Mouse (Mus musculus) heart, adult 2 months (tissue): Measurements from ENCODE around the gene Itpr1. TPM values are rescaled to one million over a fixed set of nuclear protein-coding genes. Genes with fewer than 3 reads are reported as not detected.

Experiments
- DNase-seq, 2 experiments: peaks; one replicate each; pipeline ENCODE4 v3.0.0; 2021
- H3K27ac ChIP-seq: fragments of 200-600 bp; 2 replicates; pipeline ENCODE4 v1.8.1; 2022
- H3K27me3 ChIP-seq: fragments of 200-500 bp; 2 replicates; pipeline ENCODE4 v1.6.1; 2012; ENCODE audit warnings: mild to moderate bottlenecking, low read length, inconsistent platforms, mixed read lengths; ENCODE audit not compliant: control insufficient read depth, insufficient read depth
- H3K36me3 ChIP-seq: fragments of 200-500 bp; 2 replicates; pipeline ENCODE4 v1.6.1; 2012; ENCODE audit warnings: low read length, inconsistent platforms; ENCODE audit not compliant: control insufficient read depth, insufficient read depth
- H3K4me1 ChIP-seq: fragments of 200-500 bp; 2 replicates; pipeline ENCODE4 v1.6.1; 2011; ENCODE audit warnings: low read length; ENCODE audit not compliant: control insufficient read depth, insufficient read depth
- H3K4me3 ChIP-seq: fragments of 200-600 bp; 2 replicates; pipeline ENCODE4 v1.8.1; 2022
- H3K79me2 ChIP-seq: fragments of 200-500 bp; replicated peaks from 2 replicates; pipeline ENCODE4 v1.6.1; 2012; ENCODE audit warnings: mild to moderate bottlenecking, inconsistent platforms, low read length, moderate library complexity, mixed read lengths; ENCODE audit not compliant: control insufficient read depth, insufficient read depth
- H3K9ac ChIP-seq: fragments of 200-500 bp; 2 replicates; pipeline ENCODE4 v1.6.1; 2012; ENCODE audit warnings: low read depth, mild to moderate bottlenecking, control low read depth, inconsistent platforms, low read length, mixed read lengths
- CTCF ChIP-seq: fragments of 200-600 bp; IDR thresholded peaks from 2 replicates; pipeline ENCODE4 v1.8.1; 2022; ENCODE audit warnings: antibody characterized with exemption, mild to moderate bottlenecking, moderate library complexity
- EP300 ChIP-seq: fragments of 200-500 bp; IDR thresholded peaks from 2 replicates; pipeline ENCODE4 v1.6.1; 2011; ENCODE audit warnings: low read depth, low read length, control low read depth; ENCODE audit not compliant: insufficient read depth
- POLR2A ChIP-seq: fragments of 200-500 bp; IDR thresholded peaks from 2 replicates; pipeline ENCODE4 v1.6.1; 2011; ENCODE audit warnings: mild to moderate bottlenecking, low read depth, low read length, control low read depth; ENCODE audit not compliant: insufficient read depth
- WGBS: fragments of 180-500 bp; shearing (Covaris S2); methylation state at CpG from one replicate; pipeline ENCODE4 v1.1.7; 2018; 5-methylcytosine and 5-hydroxymethylcytosine counted together
- intact Hi-C: fragments of 180-260 bp; cut with DNase I; formaldehyde crosslinking; loops from one replicate; pipeline ENCODE4 v1.15.1; 2025
- polyA plus RNA-seq: library from polyadenylated mRNA; depleted of rRNA; stranded (reverse); fragments of >200 nt; gene quantifications from 2 replicates; pipeline ENCODE4 v1.2.3, GENCODE M21; 2012
- total RNA-seq, 2 experiments: library from RNA; stranded (reverse); gene quantifications; 2 replicates each; pipeline ENCODE4 v1.2.3; 2021

The Itpr1 gene
- total and polyA plus RNA-seq, 3 experiments = 14.0 to 47.6 (median 37.9) TPM

GRCm38 (mm10) chr6:108326751-108327161 lies 113.9 kb downstream of the Itpr1 start:
- DNase-seq = peak; percentile 30 to 41
- WGBS = 57% methylated on average over 10 of the region's 10 CpGs
- peak overlapping the region; percentile 26 for H3K9ac ChIP-seq
- H3K79me2 ChIP-seq = peaks cover 7% of the 10 kb centered on the region
- peak overlapping the region; percentile 15; the same call in 1 of the 2 replicates for H3K4me3 ChIP-seq
- TF ChIP-seq EP300 (no peak), POLR2A (no peak), CTCF (no peak)
- peaks cover 14% of the 10 kb centered on the region for H3K4me1 ChIP-seq
- intact Hi-C loops = loop anchor here (2.0 to 5.0 kb wide), 2 partner anchors 94 to 112 kb away; no protein-coding TSS in a partner anchor
- H3K36me3 ChIP-seq = peaks cover 15% of the 10 kb centered on the region
- peak overlapping the region; percentile 72 for H3K27ac ChIP-seq
- H3K27me3 ChIP-seq = no peaks in the 10 kb centered on the region

- DNase-seq = no peak
- 57% methylated on average over 6 of the region's 6 CpGs for WGBS
- no peak overlapping the region for H3K9ac ChIP-seq
- intact Hi-C loops = loop anchor here (2.0 to 5.0 kb wide), 2 partner anchors 95 to 113 kb away; no protein-coding TSS in a partner anchor
- H3K27me3 ChIP-seq = no peaks in the 10 kb centered on the region
- peaks cover 14% of the 10 kb centered on the region for H3K4me1 ChIP-seq
- peak overlapping the region; percentile 72 for H3K27ac ChIP-seq
- H3K36me3 ChIP-seq = peaks cover 17% of the 10 kb centered on the region
- TF ChIP-seq EP300 (no peak), CTCF (no peak), POLR2A (peak; percentile 34; the same call in 1 of the 2 replicates)
- H3K79me2 ChIP-seq = peaks cover 7% of the 10 kb centered on the region
- H3K4me3 ChIP-seq = no peak overlapping the region
These were observed 114.7 kb downstream of the Itpr1 start for GRCm38 (mm10) chr6:108327561-108327960.

GRCm38 (mm10) chr6:108328296-108328695 lies 115.4 kb downstream of the Itpr1 start:
- H3K79me2 ChIP-seq = peaks cover 4% of the 10 kb centered on the region; the same call in 1 of the 2 replicates
- no peak overlapping the region for H3K9ac ChIP-seq
- WGBS = 76% methylated on average over 7 of the region's 7 CpGs
- peaks cover 17% of the 10 kb centered on the region for H3K36me3 ChIP-seq
- TF ChIP-seq CTCF (no peak), EP300 (no peak), POLR2A (no peak)
- H3K4me1 ChIP-seq = peaks cover 14% of the 10 kb centered on the region
- intact Hi-C loops = loop anchor here (2.0 to 5.0 kb wide), 2 partner anchors 21 to 96 kb away; no protein-coding TSS in a partner anchor
- no peak overlapping the region for H3K4me3 ChIP-seq
- no peaks in the 10 kb centered on the region for H3K27me3 ChIP-seq
- no peak overlapping the region; the same call in 1 of the 2 replicates for H3K27ac ChIP-seq
- DNase-seq = no peak

GRCm38 (mm10) chr6:108330461-108330860 lies 117.6 kb downstream of the Itpr1 start:
- H3K4me3 ChIP-seq = no peak overlapping the region
- TF ChIP-seq CTCF (no peak), EP300 (peak; percentile 70; the same call in 1 of the 2 replicates)
- H3K36me3 ChIP-seq = peaks cover 10% of the 10 kb centered on the region
- intact Hi-C loops = no loop called here
- H3K27me3 ChIP-seq = no peaks in the 10 kb centered on the region
- no peak overlapping the region for H3K27ac ChIP-seq
- WGBS = 63% methylated on average over 8 of the region's 8 CpGs
- peak in 1 of 2 experiments; percentile 41 for DNase-seq
- H3K4me1 ChIP-seq = peaks cover 17% of the 10 kb centered on the region
- H3K79me2 ChIP-seq = peaks cover 5% of the 10 kb centered on the region; the same call in 1 of the 2 replicates
- H3K9ac ChIP-seq = no peak overlapping the region

- intact Hi-C loops = no loop called here
- no peak for DNase-seq
These were observed 118.4 kb downstream of the Itpr1 start for GRCm38 (mm10) chr6:108331268-108331667.

GRCm38 (mm10) chr6:108334059-108334458 lies 121.2 kb downstream of the Itpr1 start:
- H3K27me3 ChIP-seq = no peaks in the 10 kb centered on the region
- H3K27ac ChIP-seq = no peak overlapping the region
- H3K9ac ChIP-seq = no peak overlapping the region
- DNase-seq = no peak
- WGBS = 68% methylated on average over 3 of the region's 3 CpGs
- peaks cover 8% of the 10 kb centered on the region for H3K36me3 ChIP-seq
- TF ChIP-seq EP300 (no peak), POLR2A (no peak), CTCF (no peak)
- H3K79me2 ChIP-seq = peaks cover 8% of the 10 kb centered on the region
- intact Hi-C loops = no loop called here
- H3K4me1 ChIP-seq = peaks cover 6% of the 10 kb centered on the region
- no peak overlapping the region for H3K4me3 ChIP-seq

More at GRCm38 (mm10) chr6:108331268-108331667, 118.4 kb downstream of the Itpr1 start:
- Histone ChIP-seq H3K27ac (no peak overlapping the region), H3K4me3 (no peak overlapping the region), H3K79me2 (peaks cover 7% of the 10 kb centered on the region), H3K4me1 (peaks cover 14% of the 10 kb centered on the region), H3K36me3 (peaks cover 8% of the 10 kb centered on the region), H3K9ac (no peak overlapping the region; the same call in 1 of the 2 replicates), H3K27me3 (no peaks in the 10 kb centered on the region)
- TF ChIP-seq EP300 (no peak), CTCF (no peak), POLR2A (no peak)
- WGBS = 41% methylated on average over 3 of the region's 3 CpGs
